Mouse (Mus musculus) limb, embryonic 14.5 days (tissue): ENCODE results near the gene Pcdh19. TPM values are rescaled to one million over a fixed set of nuclear protein-coding genes. Genes with fewer than 3 reads are reported as not detected.

Experiments
- ATAC-seq: fragments of 200-750 bp; cut with Nextera tagmentation; 2 replicates; pipeline ENCODE4 v1.8.0; 2017; ENCODE audit warnings: low read depth, moderate number of reproducible peaks, moderate TSS enrichment; ENCODE audit not compliant: low FRiP score
- DNase-seq: peaks from one replicate; pipeline ENCODE4 v3.0.0-alpha.2; 2015; ENCODE audit warnings: low spot score
- H3K27ac ChIP-seq: fragments of 300-500 bp; sonication (generic); replicated peaks from 2 replicates; pipeline ENCODE4 v1.5.1; 2014; ENCODE audit warnings: low read depth, mild to moderate bottlenecking, low read length, moderate library complexity, mixed read lengths
- H3K27me3 ChIP-seq: fragments of 300-500 bp; sonication (generic); 2 replicates; pipeline ENCODE4 v1.6.1; 2014; ENCODE audit warnings: low read length, mixed read lengths; ENCODE audit not compliant: control insufficient read depth, insufficient read depth
- H3K36me3 ChIP-seq: fragments of 300-500 bp; sonication (generic); 2 replicates; pipeline ENCODE4 v1.6.1; 2014; ENCODE audit warnings: mild to moderate bottlenecking, low read length, moderate library complexity, mixed read lengths; ENCODE audit not compliant: control insufficient read depth, insufficient read depth
- H3K4me1 ChIP-seq: fragments of 300-500 bp; sonication (generic); 2 replicates; pipeline ENCODE4 v1.6.1; 2014; ENCODE audit warnings: antibody characterized with exemption, low read length, mixed read lengths; ENCODE audit not compliant: control insufficient read depth, insufficient read depth
- H3K4me2 ChIP-seq: fragments of 300-500 bp; sonication (generic); replicated peaks from 2 replicates; pipeline ENCODE4 v1.6.1; 2014; ENCODE audit warnings: low read depth, mild to moderate bottlenecking, low read length, moderate library complexity; ENCODE audit not compliant: severe bottlenecking
- H3K4me3 ChIP-seq: fragments of 300-500 bp; sonication (generic); replicated peaks from 2 replicates; pipeline ENCODE4 v1.5.1; 2014; ENCODE audit warnings: low read length
- H3K9ac ChIP-seq: fragments of 300-500 bp; sonication (generic); 2 replicates; pipeline ENCODE4 v1.6.1; 2014; ENCODE audit warnings: mild to moderate bottlenecking, low read depth, low read length, moderate library complexity; ENCODE audit not compliant: severe bottlenecking
- H3K9me3 ChIP-seq: fragments of 300-500 bp; sonication (generic); 2 replicates; pipeline ENCODE4 v1.6.1; 2016; ENCODE audit warnings: low read length; ENCODE audit not compliant: control insufficient read depth
- POLR2A ChIP-seq: fragments of 200-500 bp; IDR thresholded peaks from 2 replicates; pipeline ENCODE4 v1.8.0; 2012; ENCODE audit warnings: inconsistent platforms, mild to moderate bottlenecking, moderate library complexity, borderline replicate concordance; ENCODE audit not compliant: insufficient read depth, insufficient read length; ENCODE audit errors: extremely low read depth
- WGBS: fragments of 180-500 bp; shearing (Covaris S2); extraction: QIAGEN DNeasy Blood & Tissue Kit; methylation state at CpG from one replicate; pipeline ENCODE4 v1.1.7; 2014; 5-methylcytosine and 5-hydroxymethylcytosine counted together
- polyA plus RNA-seq, 2 experiments: library from polyadenylated mRNA; depleted of rRNA in 1 of 2; stranded (reverse) in 1 of 2; unstranded in 1 of 2; fragments of >200 nt; fragmentation: Nextera tagmentation in 1 of 2; extraction: Ambion mirVana in 1 of 2; gene quantifications; 2 replicates each; pipeline versions ENCODE4 v1.2.1 to v1.2.3; 2012 to 2014

The Pcdh19 gene
- polyA plus RNA-seq, 2 experiments, result 5.0 to 7.6 TPM

DNA sequence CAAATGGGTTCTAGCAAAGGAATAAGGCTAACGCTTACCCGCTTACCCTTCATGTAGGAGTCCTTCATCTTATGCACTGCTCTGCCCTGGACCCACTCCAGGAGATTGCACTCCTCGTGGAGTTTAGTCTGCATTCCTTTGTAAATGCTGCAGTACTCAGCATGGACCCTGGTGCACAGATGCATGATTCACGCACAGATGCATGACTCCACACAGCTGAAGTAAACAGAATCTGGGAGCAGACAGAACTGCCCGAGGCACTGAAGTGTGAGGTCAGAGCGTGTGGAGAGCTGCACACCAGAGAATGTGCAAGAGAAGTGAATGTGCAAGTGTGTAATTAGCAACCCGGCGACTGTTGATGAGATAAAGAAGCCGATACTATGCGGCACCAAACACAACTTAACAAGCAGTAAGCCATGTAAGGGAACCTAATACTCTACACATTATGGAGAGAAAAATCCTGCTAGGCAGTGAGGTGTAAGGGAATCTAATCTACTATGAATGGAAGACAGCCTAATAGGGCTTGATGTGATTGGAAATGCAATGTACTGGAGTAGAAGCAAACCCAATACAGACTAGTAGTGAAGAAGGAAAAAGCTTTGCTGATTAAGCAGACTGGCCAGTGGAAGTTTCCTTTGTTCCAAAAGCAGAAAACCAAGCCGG lies 32.8 kb downstream of the Pcdh19 start:
- no peak overlapping the region for H3K27ac ChIP-seq
- 43% methylated on average over 11 of the region's 11 CpGs for WGBS

DNA sequence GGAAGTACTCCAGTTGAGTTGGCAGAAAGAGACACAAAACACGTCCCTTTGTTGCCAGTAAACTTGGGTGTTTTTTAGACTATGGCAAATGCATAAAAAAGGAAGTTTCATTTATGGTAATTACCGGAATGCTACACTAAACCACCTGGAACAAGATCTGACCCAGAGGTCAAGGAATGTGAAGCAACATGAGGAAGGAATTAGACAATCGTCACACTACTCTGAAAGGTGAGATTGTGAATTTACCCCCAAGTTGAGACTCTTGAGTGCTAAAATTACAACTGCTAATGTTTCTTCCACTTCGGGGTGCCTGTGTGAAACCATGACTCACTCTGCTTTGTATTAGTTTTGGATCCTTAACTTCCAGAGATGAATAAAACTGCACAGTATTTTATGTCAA lies 33.6 kb downstream of the Pcdh19 start:
- Histone ChIP-seq H3K27me3 (no peaks in the 10 kb centered on the region), H3K9ac (no peak overlapping the region), H3K9me3 (no peaks in the 10 kb centered on the region), H3K4me3 (no peak overlapping the region), H3K4me1 (peaks cover 4% of the 10 kb centered on the region), H3K4me2 (no peak overlapping the region), H3K36me3 (no peaks in the 10 kb centered on the region), H3K27ac (no peak overlapping the region)
- ATAC-seq (no peak), DNase-seq (no peak)
- TF ChIP-seq POLR2A, result no peak
- 32% methylated on average over 4 of the region's 4 CpGs for WGBS

More for the DNA sequence above, 32.8 kb downstream of the Pcdh19 start:
- Histone ChIP-seq H3K4me2 (no peak overlapping the region), H3K9ac (no peak overlapping the region), H3K4me1 (peaks cover 4% of the 10 kb centered on the region), H3K27me3 (no peaks in the 10 kb centered on the region), H3K4me3 (no peak overlapping the region), H3K9me3 (no peaks in the 10 kb centered on the region), H3K36me3 (no peaks in the 10 kb centered on the region)
- no peak for DNase-seq
- ATAC-seq, result no peak
- no peak for TF ChIP-seq POLR2A

DNA sequence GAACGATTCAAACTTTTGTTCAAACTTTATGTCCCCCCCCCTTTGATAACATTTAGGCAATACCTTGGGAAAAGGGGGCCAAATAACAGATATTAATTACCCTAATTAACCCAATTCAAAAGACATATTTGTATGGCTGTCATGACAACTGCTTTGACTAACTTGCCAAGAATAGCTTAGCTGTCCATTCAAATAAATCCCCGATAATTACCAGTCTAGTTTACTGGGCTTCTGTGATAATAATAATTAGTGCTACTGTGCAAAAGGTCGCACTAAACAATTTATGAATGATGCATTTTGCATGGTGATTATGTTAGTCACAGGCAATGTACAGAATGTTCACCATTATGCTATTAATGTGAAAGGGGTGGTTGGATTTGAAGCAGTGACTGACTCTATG lies 35.7 kb downstream of the Pcdh19 start:
- Histone ChIP-seq H3K27ac (no peak overlapping the region), H3K9me3 (no peaks in the 10 kb centered on the region), H3K4me2 (no peak overlapping the region), H3K4me1 (peaks cover 4% of the 10 kb centered on the region), H3K4me3 (no peak overlapping the region), H3K36me3 (no peaks in the 10 kb centered on the region), H3K9ac (no peak overlapping the region), H3K27me3 (no peaks in the 10 kb centered on the region)
- 75% methylated on average over 3 of the region's 3 CpGs for WGBS
- DNase-seq, result no peak
- TF ChIP-seq POLR2A, result no peak
- ATAC-seq, result no peak

DNA sequence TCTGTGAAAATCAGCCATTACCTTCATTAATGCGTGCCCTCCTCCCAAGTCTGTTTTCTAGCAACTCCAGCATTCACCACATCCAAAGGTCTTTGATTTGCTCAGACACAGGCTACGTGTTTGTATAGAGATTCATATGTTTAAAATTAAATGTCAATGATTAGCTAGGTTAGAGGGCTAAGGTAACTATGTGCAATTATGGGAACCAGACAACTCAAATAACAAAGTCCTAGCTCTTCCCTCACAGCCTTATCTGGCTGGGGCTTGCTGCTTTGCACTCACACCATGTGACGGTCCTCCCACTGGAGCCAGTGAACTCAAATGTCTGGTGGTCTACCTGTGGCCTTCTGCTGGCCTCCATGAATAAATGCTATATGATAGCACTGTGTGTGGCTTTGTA lies 38.4 kb downstream of the Pcdh19 start:
- Histone ChIP-seq H3K9ac (no peak overlapping the region), H3K9me3 (no peaks in the 10 kb centered on the region), H3K27ac (no peak overlapping the region), H3K36me3 (no peaks in the 10 kb centered on the region), H3K4me2 (no peak overlapping the region), H3K4me3 (no peak overlapping the region), H3K4me1 (no peaks in the 10 kb centered on the region), H3K27me3 (no peaks in the 10 kb centered on the region)
- TF ChIP-seq POLR2A, result no peak
- ATAC-seq (no peak), DNase-seq (no peak)
- WGBS, result 75% methylated on average over 3 of the region's 3 CpGs

DNA sequence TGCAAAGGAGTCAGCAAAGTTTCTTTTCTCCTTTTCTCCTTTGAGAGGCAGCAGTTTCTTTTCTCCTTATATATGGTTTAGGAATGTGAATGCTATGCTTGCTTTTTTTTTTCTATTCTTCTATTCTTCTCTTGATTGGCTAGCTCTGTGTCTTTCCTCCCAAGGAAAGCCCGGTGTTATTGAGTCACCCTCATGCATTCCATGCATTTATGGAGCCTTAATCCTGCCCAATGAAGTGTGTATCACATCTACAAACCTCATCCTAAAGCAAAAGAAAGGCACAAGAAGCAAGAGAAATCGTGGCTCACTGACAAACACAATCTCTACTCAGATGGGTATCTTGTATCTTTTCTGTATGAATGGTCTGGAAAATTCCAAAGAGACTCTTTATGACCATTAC lies 41.0 kb downstream of the Pcdh19 start:
- H3K9me3 ChIP-seq, result no peaks in the 10 kb centered on the region
- H3K4me1 ChIP-seq, result no peaks in the 10 kb centered on the region
- ATAC-seq, result no peak
- H3K27ac ChIP-seq, result no peak overlapping the region
- no peak for TF ChIP-seq POLR2A
- H3K27me3 ChIP-seq, result no peaks in the 10 kb centered on the region
- no peak overlapping the region for H3K4me3 ChIP-seq
- no peak overlapping the region for H3K4me2 ChIP-seq
- H3K9ac ChIP-seq, result no peak overlapping the region
- H3K36me3 ChIP-seq, result no peaks in the 10 kb centered on the region
- WGBS, result 66% methylated on average over 2 of the region's 2 CpGs
- DNase-seq, result no peak

DNA sequence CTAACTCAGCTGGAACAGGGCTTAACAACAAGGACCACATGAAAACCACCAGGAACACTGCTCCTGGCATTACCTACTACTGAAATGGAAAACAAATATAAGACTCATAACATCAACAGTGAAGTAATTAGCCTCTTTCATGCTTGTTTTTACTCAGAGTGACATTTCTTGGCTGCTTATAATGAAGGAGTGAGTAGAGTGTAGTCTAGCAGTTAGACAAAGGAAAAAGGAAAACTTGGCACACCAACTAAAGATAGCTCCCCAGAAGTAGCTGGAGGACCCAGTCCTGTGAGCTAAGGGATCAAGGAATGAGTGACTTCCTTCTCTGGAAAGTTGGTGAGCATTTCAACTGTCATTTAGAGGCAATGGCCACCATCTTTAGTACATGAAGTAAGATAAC lies 49.3 kb downstream of the Pcdh19 start:
- TF ChIP-seq POLR2A, result no peak
- ATAC-seq (no peak), DNase-seq (no peak)
- H3K27ac ChIP-seq, result no peak overlapping the region
- H3K4me1 ChIP-seq, result no peaks in the 10 kb centered on the region
- no peaks in the 10 kb centered on the region for H3K9me3 ChIP-seq
- no peak overlapping the region for H3K4me2 ChIP-seq
- H3K9ac ChIP-seq, result no peak overlapping the region
- no peaks in the 10 kb centered on the region for H3K27me3 ChIP-seq
- no peaks in the 10 kb centered on the region for H3K36me3 ChIP-seq
- H3K4me3 ChIP-seq, result no peak overlapping the region
